Mouse (Mus musculus) hindbrain, embryonic 13.5 days (tissue): ENCODE measurements around the gene Arhgap30. TPM values are rescaled to one million over a fixed set of nuclear protein-coding genes. Genes with fewer than 3 reads are reported as not detected.

Source experiments
- ATAC-seq: fragments of 200-750 bp; cut with Nextera tagmentation; 2 replicates; pipeline ENCODE4 v1.8.0; 2017; ENCODE audit warnings: moderate TSS enrichment; ENCODE audit not compliant: low FRiP score
- H3K27ac ChIP-seq: fragments of 300-500 bp; sonication (generic); 2 replicates; pipeline ENCODE4 v1.5.1; 2015; ENCODE audit warnings: inconsistent platforms, mild to moderate bottlenecking, moderate library complexity
- H3K27me3 ChIP-seq: fragments of 300-500 bp; sonication (generic); 2 replicates; pipeline ENCODE4 v1.6.1; 2015; ENCODE audit warnings: mild to moderate bottlenecking, inconsistent platforms
- H3K36me3 ChIP-seq: fragments of 300-500 bp; sonication (generic); 2 replicates; pipeline ENCODE4 v1.6.1; 2015; ENCODE audit warnings: mild to moderate bottlenecking, inconsistent platforms
- H3K4me1 ChIP-seq: fragments of 300-500 bp; sonication (generic); replicated peaks from 2 replicates; pipeline ENCODE4 v1.6.1; 2015; ENCODE audit warnings: inconsistent platforms
- H3K4me2 ChIP-seq: fragments of 300-500 bp; sonication (generic); 2 replicates; pipeline ENCODE4 v1.6.1; 2015; ENCODE audit warnings: inconsistent platforms, mild to moderate bottlenecking, moderate library complexity
- H3K4me3 ChIP-seq: fragments of 300-500 bp; sonication (generic); 2 replicates; pipeline ENCODE4 v1.5.1; 2015; ENCODE audit warnings: mild to moderate bottlenecking, inconsistent platforms
- H3K9ac ChIP-seq: fragments of 300-500 bp; sonication (generic); 2 replicates; pipeline ENCODE4 v1.6.1; 2015; ENCODE audit warnings: mild to moderate bottlenecking, inconsistent platforms
- H3K9me3 ChIP-seq: fragments of 300-500 bp; sonication (generic); 2 replicates; pipeline ENCODE4 v1.6.1; 2016; ENCODE audit warnings: inconsistent platforms
- WGBS: fragments of 180-500 bp; shearing (Covaris S2); methylation state at CpG from one replicate; pipeline ENCODE4 v1.1.7; 2015; 5-methylcytosine and 5-hydroxymethylcytosine counted together
- polyA plus RNA-seq: library from polyadenylated mRNA; unstranded; fragments of >200 nt; fragmentation: Nextera tagmentation; extraction: Ambion mirVana; gene quantifications from 2 replicates; pipeline ENCODE4 v1.2.1, GENCODE M21; 2015

The Arhgap30 gene
- polyA plus RNA-seq, 1 experiment from 2014 or later: 1.0 TPM

DNA sequence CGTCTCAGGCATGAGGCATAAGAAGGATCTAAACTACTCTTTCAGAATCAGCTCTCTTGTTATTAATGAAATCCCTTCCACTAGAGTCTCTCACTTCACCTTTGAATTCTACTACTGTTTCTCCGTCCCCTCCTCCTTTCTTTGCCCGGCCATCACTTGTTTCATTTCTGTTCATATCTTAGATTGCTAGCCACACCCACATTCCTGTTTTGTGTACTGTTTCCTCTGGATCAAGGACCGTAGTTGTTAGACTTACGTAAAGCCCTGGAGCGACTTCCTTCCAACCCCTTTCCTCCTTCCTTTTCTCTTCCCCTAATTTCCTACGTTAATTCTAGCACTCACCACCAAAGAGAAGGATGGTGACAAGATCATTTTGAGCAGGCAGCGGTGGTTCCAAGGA is 50.3 kb downstream of the Arhgap30 start:
- H3K9ac ChIP-seq: no peak overlapping the region
- H3K36me3 ChIP-seq: no peaks in the 10 kb centered on the region
- H3K27ac ChIP-seq: no peak overlapping the region
- no peak for ATAC-seq
- peaks cover 10% of the 10 kb centered on the region for H3K4me1 ChIP-seq
- 0 out of 2 replicates have a peak overlapping the region, but pooled peaks have one; percentile 19 for H3K4me2 ChIP-seq
- no peaks in the 10 kb centered on the region for H3K9me3 ChIP-seq
- WGBS: 55% methylated on average over 8 of the region's 8 CpGs
- peaks cover 46% of the 10 kb centered on the region for H3K27me3 ChIP-seq
- H3K4me3 ChIP-seq: peak overlapping the region; percentile 8; the same call in 1 of the 2 replicates

DNA sequence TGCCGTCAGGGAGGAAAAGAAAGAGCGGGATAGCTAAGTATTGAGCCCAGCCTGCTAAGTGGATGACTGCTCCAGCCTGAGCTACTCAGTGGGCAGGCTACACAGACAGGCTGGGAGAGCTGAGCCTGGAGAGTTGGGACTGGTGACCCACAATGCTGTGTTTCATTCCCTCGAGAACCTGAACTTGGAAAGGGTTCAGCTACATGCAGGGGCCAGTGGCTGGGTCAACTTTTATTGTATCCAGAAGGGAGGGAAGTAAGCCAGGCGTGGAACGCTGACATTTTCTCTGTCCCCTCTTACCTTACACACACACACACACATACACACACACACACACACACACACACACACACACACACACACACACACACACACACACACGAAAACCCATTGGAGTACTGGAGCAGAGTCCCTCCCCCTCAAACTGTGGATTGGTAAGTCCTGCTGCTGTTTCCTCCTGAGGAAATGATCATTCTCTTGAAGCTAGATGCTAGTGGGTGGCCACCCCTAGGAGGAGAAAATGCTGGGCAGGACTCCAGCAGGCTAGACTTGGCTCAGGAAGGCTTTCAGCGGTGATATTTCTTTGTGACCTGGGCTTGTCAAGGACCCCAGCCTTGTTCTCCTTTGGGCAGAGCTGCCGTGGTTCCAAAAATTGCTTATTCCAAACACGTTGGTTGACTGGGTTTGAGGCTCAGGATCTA is 51.4 kb downstream of the Arhgap30 start:
- peak; percentile 60; the same call in 1 of the 2 replicates for ATAC-seq
- Histone ChIP-seq H3K27ac (peak overlapping the region; percentile 40; the same call in 1 of the 2 replicates), H3K9ac (no peak overlapping the region), H3K4me2 (0 out of 2 replicates have a peak overlapping the region, but pooled peaks have one; percentile 19), H3K9me3 (no peaks in the 10 kb centered on the region), H3K4me3 (no peak overlapping the region), H3K36me3 (no peaks in the 10 kb centered on the region), H3K4me1 (peaks cover 10% of the 10 kb centered on the region), H3K27me3 (peaks cover 46% of the 10 kb centered on the region)
- WGBS: 54% methylated on average over 9 of the region's 9 CpGs

DNA sequence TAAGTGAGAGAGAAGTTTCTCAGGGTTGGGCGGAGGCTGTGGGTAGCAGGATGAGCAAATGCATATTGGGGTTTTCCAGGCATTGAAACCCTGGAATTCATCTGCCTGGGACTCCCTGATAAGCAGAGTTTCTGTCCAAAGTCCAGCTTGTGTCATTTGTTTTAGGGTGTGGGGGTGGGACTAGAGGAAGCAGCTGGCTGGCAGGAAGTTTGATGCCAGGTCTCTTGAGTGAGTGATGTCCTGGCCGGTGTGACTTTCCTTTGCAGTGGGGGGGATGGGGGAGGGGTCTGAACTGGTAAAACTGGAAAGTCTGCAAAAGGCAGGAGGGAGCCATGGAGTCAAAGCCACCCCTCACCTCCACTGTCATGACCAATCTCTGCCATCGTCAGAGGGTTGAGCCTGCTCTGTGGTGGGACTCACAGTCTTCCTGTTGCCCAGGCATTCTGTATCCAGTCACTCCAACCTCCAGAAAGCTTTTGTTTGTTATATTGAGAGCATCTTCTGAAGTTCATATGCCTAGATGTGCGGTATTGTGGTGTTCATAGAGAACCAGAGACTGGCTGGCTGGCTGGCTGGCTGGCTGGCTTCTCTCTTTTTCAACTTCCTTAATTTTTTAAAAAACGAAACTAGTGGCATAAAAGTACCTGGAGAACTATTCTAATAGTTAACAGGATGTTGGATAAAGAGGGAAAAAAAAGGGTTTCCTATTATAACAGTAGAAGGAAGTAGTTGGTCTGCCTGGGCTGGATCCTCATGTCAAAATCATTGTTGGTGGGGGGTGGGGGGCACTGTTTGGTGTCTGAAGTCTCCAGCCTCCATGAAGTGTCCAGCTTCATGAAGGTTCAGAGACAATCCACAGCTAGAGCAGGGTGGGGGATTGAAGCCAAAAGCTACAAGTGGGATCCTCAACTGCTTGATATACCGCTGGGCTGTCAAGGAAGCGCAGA is 53.0 kb downstream of the Arhgap30 start:
- peaks cover 34% of the 10 kb centered on the region for H3K27me3 ChIP-seq
- no peaks in the 10 kb centered on the region for H3K9me3 ChIP-seq
- no peak overlapping the region for H3K9ac ChIP-seq
- ATAC-seq: no peak
- peaks cover 10% of the 10 kb centered on the region for H3K4me1 ChIP-seq
- no peak overlapping the region for H3K4me2 ChIP-seq
- 62% methylated on average over 7 of the region's 7 CpGs for WGBS
- no peak overlapping the region for H3K4me3 ChIP-seq
- H3K36me3 ChIP-seq: no peaks in the 10 kb centered on the region
- H3K27ac ChIP-seq: no peak overlapping the region

DNA sequence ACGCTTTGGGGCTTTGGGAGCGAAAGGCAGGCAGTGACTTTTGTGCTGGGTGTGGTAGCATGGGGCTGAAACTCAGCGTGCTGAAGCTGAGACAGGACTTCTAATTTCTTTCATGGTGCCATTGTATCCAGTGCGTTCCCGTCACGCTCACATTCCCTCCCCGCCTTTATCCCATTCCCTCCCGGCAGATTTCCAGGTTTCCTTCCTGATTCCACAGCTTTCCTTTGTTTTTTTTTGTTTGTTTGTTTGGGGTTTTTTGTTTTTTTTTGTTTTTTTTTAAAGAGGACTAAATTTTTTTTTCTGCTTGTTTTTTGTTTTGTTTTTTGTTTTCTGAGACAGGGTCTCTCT is 53.6 kb downstream of the Arhgap30 start:
- Histone ChIP-seq H3K27me3 (peaks cover 27% of the 10 kb centered on the region), H3K4me1 (peaks cover 6% of the 10 kb centered on the region), H3K9me3 (no peaks in the 10 kb centered on the region), H3K36me3 (no peaks in the 10 kb centered on the region), H3K4me3 (no peak overlapping the region), H3K4me2 (no peak overlapping the region), H3K9ac (no peak overlapping the region), H3K27ac (no peak overlapping the region)
- ATAC-seq: no peak
- WGBS: 63% methylated on average over 8 of the region's 8 CpGs

DNA sequence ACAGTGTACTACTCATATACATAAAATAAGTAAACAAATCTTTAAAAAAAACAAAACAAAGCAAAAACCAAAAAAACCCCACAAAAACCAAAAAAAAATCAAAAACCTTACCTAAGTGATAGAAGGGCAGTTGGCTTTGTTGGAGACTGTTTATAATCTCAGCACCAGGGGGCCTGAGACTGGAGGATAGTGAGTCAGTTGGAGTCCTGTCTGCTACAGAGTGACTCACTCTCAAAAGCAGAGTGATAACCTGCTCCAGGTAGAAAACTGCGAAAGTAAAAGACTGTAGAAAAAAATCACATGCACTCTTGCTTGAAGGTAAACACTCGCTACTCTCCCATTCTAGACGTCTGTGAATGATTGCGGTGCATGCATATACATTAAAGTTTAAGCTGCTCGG is 56.3 kb downstream of the Arhgap30 start:
- H3K4me2 ChIP-seq: no peak overlapping the region
- no peak overlapping the region for H3K27ac ChIP-seq
- H3K36me3 ChIP-seq: no peaks in the 10 kb centered on the region
- WGBS: 92% methylated on average over 5 of the region's 5 CpGs
- ATAC-seq: no peak
- H3K4me1 ChIP-seq: no peaks in the 10 kb centered on the region
- H3K9me3 ChIP-seq: no peaks in the 10 kb centered on the region
- H3K9ac ChIP-seq: no peak overlapping the region
- no peak overlapping the region for H3K4me3 ChIP-seq
- peaks cover under 1% of the 10 kb centered on the region; the same call in 1 of the 2 replicates for H3K27me3 ChIP-seq

- Histone ChIP-seq H3K9me3 (no peaks in the 10 kb centered on the region), H3K27ac (no peak overlapping the region), H3K4me2 (no peak overlapping the region), H3K4me3 (no peak overlapping the region), H3K27me3 (no peaks in the 10 kb centered on the region), H3K4me1 (no peaks in the 10 kb centered on the region), H3K9ac (no peak overlapping the region), H3K36me3 (no peaks in the 10 kb centered on the region)
- 82% methylated on average over 7 of the region's 7 CpGs for WGBS
- no peak for ATAC-seq
Observed at GRCm38 (mm10) chr1:171446854-171447253, 58.1 kb downstream of the Arhgap30 start.

DNA sequence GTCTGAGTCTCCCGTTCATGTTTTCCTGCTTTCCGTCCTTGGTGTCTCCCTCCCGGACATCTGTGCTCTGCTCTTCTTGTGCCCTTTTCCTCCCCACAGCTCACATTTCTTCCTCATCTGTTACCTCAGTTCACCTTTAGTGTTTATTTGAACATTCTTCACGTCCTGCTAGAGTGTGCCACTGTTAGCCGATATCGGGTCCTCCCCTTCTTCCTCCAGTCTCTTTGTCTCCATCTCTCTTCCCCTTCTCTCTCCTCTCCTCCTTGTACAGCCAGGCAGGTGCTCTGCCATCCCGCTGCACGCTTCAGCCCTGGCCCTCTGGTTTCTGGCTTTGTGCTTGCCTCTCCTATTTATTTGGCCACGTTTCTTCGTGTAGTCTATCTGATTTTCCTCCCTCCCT is 58.9 kb downstream of the Arhgap30 start:
- 79% methylated on average over 10 of the region's 10 CpGs for WGBS
- Histone ChIP-seq H3K4me2 (no peak overlapping the region), H3K4me3 (no peak overlapping the region), H3K27ac (no peak overlapping the region), H3K36me3 (no peaks in the 10 kb centered on the region), H3K4me1 (no peaks in the 10 kb centered on the region), H3K27me3 (no peaks in the 10 kb centered on the region), H3K9me3 (no peaks in the 10 kb centered on the region), H3K9ac (no peak overlapping the region)
- ATAC-seq: no peak

DNA sequence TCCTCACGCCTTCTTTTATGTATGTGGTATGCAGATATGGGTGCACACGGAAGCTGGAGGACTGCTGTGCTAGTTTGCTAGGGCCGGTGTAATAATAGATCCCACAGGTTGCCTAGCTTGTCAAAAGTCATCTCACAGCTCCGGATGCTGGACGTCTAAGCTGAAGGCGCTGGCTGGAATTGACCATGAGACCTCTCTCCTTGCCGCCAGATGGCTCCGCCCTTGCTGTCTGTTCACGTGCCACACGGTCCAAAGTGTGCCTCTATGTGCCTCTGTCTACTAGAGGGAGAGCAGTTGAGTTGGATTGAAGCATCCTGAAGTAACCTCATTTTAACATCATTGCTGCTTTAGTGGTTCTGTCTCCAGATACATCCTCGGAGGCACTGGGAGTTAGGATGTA is 61.3 kb downstream of the Arhgap30 start:
- Histone ChIP-seq H3K27ac (no peak overlapping the region), H3K9ac (no peak overlapping the region), H3K4me1 (no peaks in the 10 kb centered on the region), H3K4me3 (no peak overlapping the region), H3K36me3 (no peaks in the 10 kb centered on the region), H3K9me3 (no peaks in the 10 kb centered on the region), H3K27me3 (no peaks in the 10 kb centered on the region), H3K4me2 (no peak overlapping the region)
- 92% methylated on average over 11 of the region's 11 CpGs for whole genome bisulfite sequencing
- no peak for ATAC-seq

DNA sequence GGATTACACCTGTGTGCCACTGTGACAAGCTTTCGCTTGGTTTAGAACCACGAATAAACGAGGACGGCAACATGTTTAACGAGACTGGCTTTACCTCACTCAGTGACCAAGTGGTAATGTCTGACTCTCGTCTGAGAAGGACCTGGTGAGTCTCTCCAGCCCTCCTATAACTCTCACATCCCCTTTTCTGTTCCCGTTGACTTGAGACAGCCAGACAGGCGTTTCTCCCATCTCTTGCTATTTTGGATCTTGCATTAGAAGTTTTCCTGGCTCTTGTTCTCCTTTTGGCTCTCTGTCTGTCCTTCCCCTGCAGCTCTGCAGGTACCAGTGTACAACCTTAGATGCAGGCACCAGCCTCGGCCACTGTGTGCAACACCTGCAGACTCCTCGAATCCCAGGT is 62.2 kb downstream of the Arhgap30 start:
- no peak for ATAC-seq

DNA sequence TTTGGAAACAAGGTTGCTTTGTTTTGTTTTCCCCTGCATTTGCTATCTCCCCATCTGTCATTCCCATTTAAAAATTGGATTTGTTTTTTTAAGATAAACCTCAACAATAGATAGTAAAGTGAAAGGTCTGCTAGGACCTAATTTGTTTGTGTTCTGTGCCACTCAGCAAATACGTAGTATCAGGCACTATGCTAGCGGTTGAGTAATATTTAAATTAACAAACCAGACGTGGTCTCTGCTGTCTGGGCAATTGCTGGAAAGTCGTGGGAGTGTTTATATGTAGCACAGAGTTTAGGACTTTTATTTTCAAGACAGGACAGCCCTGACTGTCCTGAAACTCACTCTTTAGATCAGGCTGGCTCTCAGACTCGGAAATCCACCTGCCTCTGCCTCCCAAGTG is 63.8 kb downstream of the Arhgap30 start:
- Histone ChIP-seq H3K4me1 (no peaks in the 10 kb centered on the region), H3K4me3 (no peak overlapping the region), H3K9me3 (no peaks in the 10 kb centered on the region), H3K27ac (no peak overlapping the region), H3K27me3 (no peaks in the 10 kb centered on the region), H3K36me3 (no peaks in the 10 kb centered on the region), H3K9ac (no peak overlapping the region), H3K4me2 (no peak overlapping the region)
- 86% methylated on average over 5 of the region's 5 CpGs for WGBS
- no peak for ATAC-seq

More for the DNA sequence above, 62.2 kb downstream of the Arhgap30 start:
- no peak overlapping the region for H3K4me2 ChIP-seq
- H3K4me3 ChIP-seq: no peak overlapping the region
- no peaks in the 10 kb centered on the region for H3K4me1 ChIP-seq
- no peak overlapping the region for H3K9ac ChIP-seq
- H3K27ac ChIP-seq: no peak overlapping the region
- no peaks in the 10 kb centered on the region for H3K27me3 ChIP-seq
- H3K9me3 ChIP-seq: no peaks in the 10 kb centered on the region
- 90% methylated on average over 10 of the region's 10 CpGs for WGBS
- no peaks in the 10 kb centered on the region for H3K36me3 ChIP-seq

DNA sequence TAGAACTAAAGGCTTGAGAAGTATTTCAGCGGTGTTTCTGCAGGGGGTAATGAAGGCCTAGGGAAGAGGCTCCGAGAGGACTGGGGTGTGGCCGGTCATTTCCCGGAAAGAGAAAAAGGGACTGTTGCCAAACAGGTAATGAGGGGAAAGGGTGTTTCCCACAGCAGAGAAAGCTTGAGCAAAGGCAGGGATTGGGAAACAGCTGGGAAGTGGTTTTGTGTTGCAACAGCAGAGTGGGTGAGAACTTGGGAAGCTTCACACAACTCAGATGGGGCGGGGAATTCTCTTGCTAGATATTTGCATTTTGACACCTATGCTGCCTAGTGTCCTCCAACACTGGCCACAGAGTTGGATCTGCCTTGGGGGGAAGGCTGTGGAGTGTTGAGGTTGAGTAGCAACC is 64.2 kb downstream of the Arhgap30 start:
- 85% methylated on average over 5 of the region's 5 CpGs for WGBS
- Histone ChIP-seq H3K36me3 (no peaks in the 10 kb centered on the region), H3K27ac (no peak overlapping the region), H3K4me2 (no peak overlapping the region), H3K27me3 (no peaks in the 10 kb centered on the region), H3K4me1 (no peaks in the 10 kb centered on the region), H3K9me3 (no peaks in the 10 kb centered on the region), H3K9ac (no peak overlapping the region), H3K4me3 (no peak overlapping the region)
- ATAC-seq: no peak

- no peaks in the 10 kb centered on the region for H3K36me3 ChIP-seq
- WGBS: 90% methylated on average over 6 of the region's 6 CpGs
- no peak overlapping the region for H3K4me3 ChIP-seq
Observed at GRCm38 (mm10) chr1:171454926-171455325, 66.2 kb downstream of the Arhgap30 start.

More at GRCm38 (mm10) chr1:171454926-171455325, 66.2 kb downstream of the Arhgap30 start:
- Histone ChIP-seq H3K9me3 (no peaks in the 10 kb centered on the region), H3K27me3 (no peaks in the 10 kb centered on the region), H3K27ac (no peak overlapping the region), H3K4me2 (no peak overlapping the region), H3K9ac (no peak overlapping the region), H3K4me1 (peaks cover 4% of the 10 kb centered on the region)
- no peak for ATAC-seq
